Mouse (Mus musculus) cerebellum, postnatal 25 days (tissue): ENCODE data around the gene Hal.

ENCODE experiments used
- DNase-seq, 2 experiments: peaks; one replicate each; pipeline ENCODE4 v3.0.0; 2021; ENCODE audit warnings: mixed read lengths in 2 of 2

Gene Hal

GRCm38 (mm10) chr10:93568671-93569070, 80.1 kb downstream of the Hal start:
- DNase-seq, result no peak
